Mouse (Mus musculus): ENCODE data around the gene Rhcg. TPM values are rescaled to one million over a fixed set of nuclear protein-coding genes. Genes with fewer than 3 reads are reported as not detected.
A peak's percentile ranks its signal among the peaks of the same experiment; 100 is the strongest.

Gene Rhcg
- polyA plus RNA-seq, 1 experiment: 43.5 TPM

- TF ChIP-seq POLR2A (IDR thresholded peaks at IDR 0.05; ENCODE audit: control insufficient read depth, low read depth, low read length) (no peak), CTCF (IDR thresholded peaks at IDR 0.05; ENCODE audit: control insufficient read depth, insufficient read depth, insufficient replicate concordance, low read depth, low read length) (no peak)
- Histone ChIP-seq H3K27me3 (ENCODE audit: control insufficient read depth, insufficient read depth, low read length) (no peaks in the 10 kb centered on the region), H3K27ac (ENCODE audit: control insufficient read depth, insufficient read depth, low read depth, low read length) (no peak overlapping the region)
Observed at GRCm38 (mm10) chr7:79619493-79619892, 2.0 kb upstream of the Rhcg start.

GRCm38 (mm10) chr7:79615941-79616340 is 1.5 kb downstream of the Rhcg start:
- Histone ChIP-seq H3K27ac (ENCODE audit: control insufficient read depth, insufficient read depth, low read depth, low read length) (no peak overlapping the region), H3K4me3 (ENCODE audit: control insufficient read depth, low read depth, low read length) (no peak overlapping the region; the same call in 1 of the 2 replicates), H3K27me3 (ENCODE audit: control insufficient read depth, insufficient read depth, low read length) (no peaks in the 10 kb centered on the region), H3K4me1 (ENCODE audit: control insufficient read depth, insufficient read depth, low read length) (peaks cover 9% of the 10 kb centered on the region), H3K36me3 (ENCODE audit: control insufficient read depth, insufficient read depth, low read length) (no peaks in the 10 kb centered on the region)
- no peak for TF ChIP-seq POLR2A (IDR thresholded peaks at IDR 0.05; ENCODE audit: control insufficient read depth, low read depth, low read length)

More at GRCm38 (mm10) chr7:79619493-79619892, 2.0 kb upstream of the Rhcg start:
- Histone ChIP-seq H3K36me3 (ENCODE audit: control insufficient read depth, insufficient read depth, low read length) (no peaks in the 10 kb centered on the region), H3K4me3 (ENCODE audit: control insufficient read depth, low read depth, low read length) (no peak overlapping the region), H3K4me1 (ENCODE audit: control insufficient read depth, insufficient read depth, low read length) (peaks cover 9% of the 10 kb centered on the region)

GRCm38 (mm10) chr7:79615008-79615407 is 2.4 kb downstream of the Rhcg start:
- no peak overlapping the region for H3K27ac ChIP-seq (ENCODE audit: control insufficient read depth, insufficient read depth, low read depth, low read length)
- no peak for TF ChIP-seq CTCF (IDR thresholded peaks at IDR 0.05; ENCODE audit: control insufficient read depth, insufficient read depth, insufficient replicate concordance, low read depth, low read length)
- no peak for TF ChIP-seq POLR2A (IDR thresholded peaks at IDR 0.05; ENCODE audit: control insufficient read depth, low read depth, low read length)
- no peak overlapping the region for H3K4me3 ChIP-seq (ENCODE audit: control insufficient read depth, low read depth, low read length)
- H3K4me1 ChIP-seq (ENCODE audit: control insufficient read depth, insufficient read depth, low read length): peaks cover 9% of the 10 kb centered on the region
- H3K36me3 ChIP-seq (ENCODE audit: control insufficient read depth, insufficient read depth, low read length): no peaks in the 10 kb centered on the region
- H3K27me3 ChIP-seq (ENCODE audit: control insufficient read depth, insufficient read depth, low read length): no peaks in the 10 kb centered on the region

- Histone ChIP-seq H3K27ac (ENCODE audit: control insufficient read depth, insufficient read depth, low read depth, low read length) (no peak overlapping the region), H3K4me1 (ENCODE audit: control insufficient read depth, insufficient read depth, low read length) (peaks cover 9% of the 10 kb centered on the region), H3K36me3 (ENCODE audit: control insufficient read depth, insufficient read depth, low read length) (no peaks in the 10 kb centered on the region), H3K27me3 (ENCODE audit: control insufficient read depth, insufficient read depth, low read length) (no peaks in the 10 kb centered on the region), H3K4me3 (ENCODE audit: control insufficient read depth, low read depth, low read length) (no peak overlapping the region)
- TF ChIP-seq CTCF (IDR thresholded peaks at IDR 0.05; ENCODE audit: control insufficient read depth, insufficient read depth, insufficient replicate concordance, low read depth, low read length): peak; percentile 13; the same call in 1 of the 2 replicates
- no peak for TF ChIP-seq POLR2A (IDR thresholded peaks at IDR 0.05; ENCODE audit: control insufficient read depth, low read depth, low read length)
Observed at GRCm38 (mm10) chr7:79613314-79613713, 4.1 kb downstream of the Rhcg start.

GRCm38 (mm10) chr7:79612783-79613182 is 4.7 kb downstream of the Rhcg start:
- peak; percentile 40; the same call in 1 of the 2 replicates for TF ChIP-seq CTCF (IDR thresholded peaks at IDR 0.05; ENCODE audit: control insufficient read depth, insufficient read depth, insufficient replicate concordance, low read depth, low read length)
- TF ChIP-seq POLR2A (IDR thresholded peaks at IDR 0.05; ENCODE audit: control insufficient read depth, low read depth, low read length): no peak
- Histone ChIP-seq H3K4me3 (ENCODE audit: control insufficient read depth, low read depth, low read length) (no peak overlapping the region), H3K27me3 (ENCODE audit: control insufficient read depth, insufficient read depth, low read length) (no peaks in the 10 kb centered on the region), H3K4me1 (ENCODE audit: control insufficient read depth, insufficient read depth, low read length) (peaks cover 9% of the 10 kb centered on the region), H3K36me3 (ENCODE audit: control insufficient read depth, insufficient read depth, low read length) (no peaks in the 10 kb centered on the region), H3K27ac (ENCODE audit: control insufficient read depth, insufficient read depth, low read depth, low read length) (no peak overlapping the region)

GRCm38 (mm10) chr7:79611901-79612300 is 5.6 kb downstream of the Rhcg start:
- peak overlapping the region; percentile 15; the same call in 1 of the 2 replicates for H3K4me3 ChIP-seq (ENCODE audit: control insufficient read depth, low read depth, low read length)
- H3K36me3 ChIP-seq (ENCODE audit: control insufficient read depth, insufficient read depth, low read length): no peaks in the 10 kb centered on the region
- no peak for TF ChIP-seq CTCF (IDR thresholded peaks at IDR 0.05; ENCODE audit: control insufficient read depth, insufficient read depth, insufficient replicate concordance, low read depth, low read length)
- no peak for TF ChIP-seq POLR2A (IDR thresholded peaks at IDR 0.05; ENCODE audit: control insufficient read depth, low read depth, low read length)
- peaks cover 5% of the 10 kb centered on the region for H3K4me1 ChIP-seq (ENCODE audit: control insufficient read depth, insufficient read depth, low read length)
- H3K27ac ChIP-seq (ENCODE audit: control insufficient read depth, insufficient read depth, low read depth, low read length): no peak overlapping the region
- H3K27me3 ChIP-seq (ENCODE audit: control insufficient read depth, insufficient read depth, low read length): no peaks in the 10 kb centered on the region

GRCm38 (mm10) chr7:79607263-79607921 is 10.1 kb downstream of the Rhcg start:
- Histone ChIP-seq H3K27ac (ENCODE audit: control insufficient read depth, insufficient read depth, low read depth, low read length) (no peak overlapping the region), H3K27me3 (ENCODE audit: control insufficient read depth, insufficient read depth, low read length) (no peaks in the 10 kb centered on the region), H3K36me3 (ENCODE audit: control insufficient read depth, insufficient read depth, low read length) (no peaks in the 10 kb centered on the region), H3K4me1 (ENCODE audit: control insufficient read depth, insufficient read depth, low read length) (peaks cover 6% of the 10 kb centered on the region), H3K4me3 (ENCODE audit: control insufficient read depth, low read depth, low read length) (peak overlapping the region; percentile 43)
- TF ChIP-seq POLR2A (IDR thresholded peaks at IDR 0.05; ENCODE audit: control insufficient read depth, low read depth, low read length): no peak

Data from testis, adult 2 months (tissue).